Mouse (Mus musculus) neutrophil, adult 83 days (primary cell): ENCODE measurements around the gene Zfp768. TPM values are rescaled to one million over a fixed set of nuclear protein-coding genes. Genes with fewer than 3 reads are reported as not detected.

Source experiments
- total RNA-seq, 2 experiments: library from RNA; stranded (reverse); gene quantifications; one replicate each; pipeline ENCODE4 v1.2.4; 2023

Gene Zfp768
- total RNA-seq: 1 to 10 TPM; 9.1 to 9.6 TPM

DNA sequence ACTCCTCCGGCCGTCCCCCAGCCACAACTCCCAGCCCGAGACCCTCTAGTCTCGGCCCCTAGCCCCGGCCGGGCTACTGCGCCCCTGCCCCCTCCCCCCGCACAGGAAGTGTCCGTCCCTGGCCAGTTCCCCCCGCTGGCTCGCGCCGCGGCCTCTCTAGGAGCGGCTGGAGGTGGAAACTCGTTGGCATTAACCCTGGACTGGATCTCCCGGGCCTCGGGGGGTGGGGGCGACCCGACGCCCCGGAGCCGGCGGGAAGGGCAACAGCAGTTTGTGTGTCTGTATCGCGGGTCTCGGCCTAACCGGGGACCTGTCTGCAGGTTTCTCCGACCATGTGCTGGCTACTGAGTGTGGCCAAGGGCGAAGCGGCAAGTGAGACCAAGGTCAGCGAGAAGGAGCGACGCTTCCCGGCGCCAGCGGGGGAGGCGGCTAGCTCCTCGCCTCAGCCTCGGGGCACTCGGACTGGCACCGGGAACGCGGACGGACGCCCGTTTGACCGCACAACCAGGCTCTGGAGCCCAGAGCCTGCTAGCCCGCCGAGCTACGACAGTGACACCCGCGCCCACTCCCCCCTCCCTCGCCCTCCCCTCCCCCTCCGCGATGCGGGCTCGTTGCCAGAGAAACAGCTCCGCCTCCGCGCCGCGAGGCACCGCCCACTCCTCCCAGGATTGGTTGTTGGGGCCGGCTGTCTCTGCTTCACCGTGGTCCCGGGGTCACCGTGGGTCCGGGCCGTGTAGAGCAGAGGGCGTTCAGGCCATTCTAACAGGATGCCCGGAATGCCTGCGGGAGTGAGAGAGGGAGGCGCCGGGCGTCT lies at the start of gene Zfp768:
Zfp768 (minus strand) TSS at position 78 of the 814 bp plus-strand sequence.

DNA sequence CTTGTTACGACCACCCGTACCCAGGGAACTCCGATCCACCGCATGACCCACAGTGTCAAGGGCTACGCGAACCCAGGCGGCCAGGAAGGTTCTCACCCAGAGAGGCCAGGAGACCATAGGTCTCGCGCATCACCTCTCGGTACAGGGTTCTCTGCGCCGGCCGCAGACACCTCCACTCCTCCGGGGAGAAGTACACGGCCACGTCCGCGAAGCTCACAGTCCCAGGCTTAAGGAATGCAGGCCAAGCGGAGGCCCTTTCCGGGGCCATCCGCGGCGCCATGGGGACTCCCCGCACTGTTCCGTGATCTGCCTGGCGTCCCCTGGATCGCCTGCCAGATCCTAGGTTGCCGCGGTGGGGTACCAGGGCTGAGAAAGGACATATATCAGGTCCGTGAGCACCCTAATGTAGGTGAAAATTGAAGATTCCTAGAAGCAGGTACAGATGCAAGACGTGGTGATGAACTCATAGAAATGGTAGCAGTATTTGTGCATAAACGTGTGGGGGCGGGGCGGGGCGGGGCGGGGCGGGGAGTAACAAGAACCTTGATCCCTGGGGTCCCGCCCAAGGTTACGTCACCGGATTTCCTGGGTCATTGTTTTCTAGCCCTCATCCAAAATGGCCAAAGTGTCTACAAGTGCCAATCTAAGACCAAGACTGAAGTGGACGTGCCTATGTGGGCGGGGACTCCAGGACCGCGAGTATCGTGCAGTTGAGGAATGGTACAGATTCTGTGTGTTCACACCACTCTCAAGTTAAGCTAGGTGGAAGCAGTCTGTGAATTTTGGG lies 48.0 kb upstream of the Zfp768 start, which contains the start of gene E430018J23Rik:
E430018J23Rik (minus strand) TSS at position 473 of the 787 bp plus-strand sequence.

DNA sequence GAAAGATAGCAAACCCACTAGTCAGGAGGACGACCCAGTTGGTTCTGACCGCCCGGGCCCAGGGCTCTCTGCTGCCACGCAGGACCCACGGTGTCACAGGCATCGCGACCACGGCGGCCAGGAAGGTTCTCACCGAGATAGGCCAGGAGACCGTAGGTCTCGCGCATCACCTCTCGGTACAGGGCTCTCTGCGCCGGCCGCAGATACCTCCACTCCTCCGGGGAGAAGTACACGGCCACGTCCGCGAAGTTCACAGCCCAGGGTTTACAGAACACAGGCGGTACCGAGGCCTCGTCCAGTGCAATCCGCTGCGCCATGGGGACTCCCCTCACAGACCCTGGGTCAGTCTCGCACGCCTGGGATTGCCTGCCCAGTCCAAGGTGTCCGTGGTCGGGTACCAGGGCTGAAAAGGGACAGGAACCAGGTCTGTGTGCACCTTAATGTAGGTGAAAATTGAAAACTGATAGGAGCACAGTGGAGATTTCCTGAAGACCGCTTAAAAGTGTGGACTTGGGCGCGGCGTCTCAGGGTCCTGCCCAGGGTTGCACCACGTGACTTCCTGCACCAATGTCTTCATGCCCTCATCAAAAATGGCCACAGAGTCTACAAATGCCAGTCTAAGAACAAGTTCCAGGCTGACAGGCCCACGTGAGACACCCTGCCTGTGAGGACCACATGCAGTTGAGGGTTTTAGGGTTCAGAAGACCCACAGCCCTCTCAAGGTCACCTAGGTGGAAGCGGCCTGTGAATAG lies 41.4 kb upstream of the Zfp768 start, which contains the start of gene 9130019O22Rik:
9130019O22Rik (minus strand) TSS at position 526 of the 752 bp plus-strand sequence.

DNA sequence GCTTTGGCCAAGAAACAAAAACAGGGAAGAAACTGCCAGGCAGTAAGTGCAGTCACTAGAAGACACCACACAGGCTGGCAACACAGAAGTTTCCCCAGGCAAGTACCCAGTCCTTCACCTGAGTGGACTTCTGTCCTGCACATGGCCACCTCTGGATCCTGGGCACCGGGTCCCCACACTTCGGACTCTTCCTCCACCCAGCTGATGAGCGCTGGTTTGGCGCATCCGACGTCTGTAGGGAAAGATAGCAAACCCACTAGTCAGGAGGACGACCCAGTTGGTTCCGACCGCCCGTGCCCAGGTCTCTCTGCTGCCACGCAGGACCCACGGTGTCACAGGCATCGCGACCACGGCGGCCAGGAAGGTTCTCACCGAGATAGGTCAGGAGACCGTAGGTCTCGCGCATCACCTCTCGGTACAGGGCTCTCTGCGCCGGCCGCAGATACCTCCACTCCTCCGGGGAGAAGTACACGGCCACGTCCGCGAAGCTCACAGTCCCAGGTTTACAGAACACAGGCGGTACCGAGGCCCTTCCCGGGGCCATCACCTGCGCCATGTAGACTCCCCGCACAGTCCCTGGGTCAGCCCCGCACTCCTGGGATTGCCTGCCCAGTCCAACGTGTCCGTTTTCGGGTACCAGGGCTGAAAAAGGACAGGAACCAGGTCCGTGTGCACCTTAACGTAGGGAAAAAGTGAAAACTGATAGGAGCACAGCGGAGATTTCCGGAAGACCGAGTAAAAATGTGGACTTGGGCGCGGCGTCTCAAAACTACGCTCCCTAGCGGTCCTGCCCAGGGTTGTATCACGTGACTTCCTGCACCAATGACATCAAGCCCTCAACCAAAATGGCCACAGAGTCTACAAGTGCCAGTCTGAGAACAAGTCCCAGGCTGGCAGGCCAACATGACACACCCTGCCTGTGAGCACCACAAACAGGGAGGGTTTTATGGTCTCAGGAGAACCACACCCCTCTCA lies 30.2 kb upstream of the Zfp768 start, which contains the start of gene Zfp747:
Zfp747 (minus strand) TSS at position 780 of the 975 bp plus-strand sequence.

DNA sequence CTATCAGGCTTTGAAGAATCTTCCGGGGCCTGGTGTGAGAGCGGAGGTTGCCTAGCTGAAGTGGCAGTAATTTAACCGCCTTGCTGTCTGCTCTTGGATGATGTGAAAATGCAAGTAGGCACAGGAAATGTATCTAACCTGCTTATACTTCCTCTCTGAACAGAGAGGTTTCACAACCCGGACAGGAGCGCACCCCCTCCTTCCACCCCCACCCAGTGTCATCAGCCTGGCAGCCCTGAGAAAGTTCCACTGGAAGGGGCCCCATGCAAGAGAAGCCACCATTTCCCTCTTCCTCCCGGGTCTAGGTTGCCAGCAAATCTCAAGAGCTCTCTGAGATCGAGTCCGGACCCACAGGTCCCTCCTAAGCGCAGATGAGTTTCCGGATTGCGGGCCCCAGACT lies 49.3 kb downstream of the Zfp768 start, which contains the start of gene Itgal:
Itgal (plus strand) TSS at position 163 of the 400 bp plus-strand sequence.

Other genes with a start within 250 kb of the Zfp768 start
- 1 to 10 TPM; 5.4 to 7.0 TPM for gene Qprt, start 223.4 kb downstream of the Zfp768 start, total RNA-seq
- gene Spn, start 207.8 kb downstream of the Zfp768 start, total RNA-seq: 100 to 1,000 TPM; 133 to 135 TPM
- gene Cd2bp2, start 149.5 kb downstream of the Zfp768 start, total RNA-seq: 10 to 100 TPM; 50.1 to 54.2 TPM
- gene Tbc1d10b, start 137.1 kb downstream of the Zfp768 start, total RNA-seq: 100 to 1,000 TPM; 118 to 135 TPM
- 10 to 100 TPM in 1 of 2 experiments, 1 to 10 TPM in 1; 8.1 to 11.2 TPM for gene Mylpf, start 136.7 kb downstream of the Zfp768 start, total RNA-seq
- 1 to 10 TPM; 4.3 TPM for gene Zfp553, start 112.5 kb downstream of the Zfp768 start, total RNA-seq
- 100 to 1,000 TPM in 1 of 2 experiments, 10 to 100 TPM in 1; 96.1 to 105 TPM for gene Sept1, start 112.5 kb downstream of the Zfp768 start, total RNA-seq
- gene Zfp771, start 101.3 kb downstream of the Zfp768 start, total RNA-seq: 1 to 10 TPM; 4.2 to 7.3 TPM
- gene Dctpp1, start 84.9 kb downstream of the Zfp768 start, total RNA-seq: 10 to 100 TPM; 21.8 to 27.9 TPM
- gene Sephs2, start 71.5 kb downstream of the Zfp768 start, total RNA-seq: 100 to 1,000 TPM; 117 to 125 TPM
- gene Itgal, start 49.3 kb downstream of the Zfp768 start, total RNA-seq: 100 to 1,000 TPM; 190 to 234 TPM
- 1 to 10 TPM; 5.0 to 7.0 TPM for gene Zfp747, start 30.5 kb upstream of the Zfp768 start, total RNA-seq
- gene 9130019O22Rik, start 41.6 kb upstream of the Zfp768 start, total RNA-seq: 1 to 10 TPM; 2.0 to 3.0 TPM
- gene E430018J23Rik, start 48.0 kb upstream of the Zfp768 start, total RNA-seq: 1 to 10 TPM; 1.8 to 2.1 TPM
- 1 to 10 TPM; 2.8 to 3.4 TPM for gene Zfp764, start 61.2 kb upstream of the Zfp768 start, total RNA-seq
- gene Zfp688, start 76.5 kb upstream of the Zfp768 start, total RNA-seq: 10 to 100 TPM; 10.7 to 13.4 TPM
- gene Zfp689, start 103.6 kb upstream of the Zfp768 start, total RNA-seq: 1 to 10 TPM; 1.7 to 2.1 TPM
- 100 to 1,000 TPM; 116 to 133 TPM for gene Prr14, start 114.0 kb upstream of the Zfp768 start, total RNA-seq
- 100 to 1,000 TPM; 191 to 224 TPM for gene Fbrs, start 133.6 kb upstream of the Zfp768 start, total RNA-seq
- 10 to 100 TPM; 76.3 to 81.4 TPM for gene Srcap, start 166.4 kb upstream of the Zfp768 start, total RNA-seq
- gene Gm42715, start 174.0 kb upstream of the Zfp768 start, total RNA-seq: 10 to 100 TPM; 16.2 to 19.6 TPM
- gene Tmem265, start 215.8 kb upstream of the Zfp768 start, total RNA-seq: not detected
- 10 to 100 TPM; 80.4 to 86.3 TPM for gene Phkg2, start 227.8 kb upstream of the Zfp768 start, total RNA-seq
- gene Ccdc189, start 243.0 kb upstream of the Zfp768 start, total RNA-seq: 10 to 100 TPM; 14.8 to 25.9 TPM
- 100 to 1,000 TPM; 149 to 150 TPM for gene Rnf40, start 243.2 kb upstream of the Zfp768 start, total RNA-seq